Mouse (Mus musculus): Measurements from ENCODE around the gene Kcnk10.

GRCm38 (mm10) chr12:98614910-98615508, 36.9 kb upstream of the Kcnk10 start:
- TF ChIP-seq POLR2A (IDR thresholded peaks at IDR 0.05; ENCODE audit: control insufficient read depth, extremely low read depth, insufficient read depth, low read length, poor library complexity) (no peak), CTCF (IDR thresholded peaks at IDR 0.05; ENCODE audit: borderline replicate concordance, control insufficient read depth, extremely low read depth, insufficient read depth, low read length, poor library complexity) (no peak)

All from thymus, adult 2 months (tissue).